Mouse (Mus musculus) forebrain, embryonic 13.5 days (tissue): ENCODE data around the gene Pctp. TPM values are rescaled to one million over a fixed set of nuclear protein-coding genes. Genes with fewer than 3 reads are reported as not detected.

Source experiments
- ATAC-seq: fragments of 200-750 bp; cut with Nextera tagmentation; 2 replicates; pipeline ENCODE4 v1.8.0; 2017
- H3K27ac ChIP-seq: fragments of 300-500 bp; sonication (generic); 2 replicates; pipeline ENCODE4 v1.5.1; 2015; ENCODE audit warnings: inconsistent platforms, mild to moderate bottlenecking, moderate library complexity
- H3K27me3 ChIP-seq: fragments of 300-500 bp; sonication (generic); 2 replicates; pipeline ENCODE4 v1.6.1; 2015; ENCODE audit warnings: mild to moderate bottlenecking, inconsistent platforms
- H3K36me3 ChIP-seq: fragments of 300-500 bp; sonication (generic); 2 replicates; pipeline ENCODE4 v1.6.1; 2015; ENCODE audit warnings: mild to moderate bottlenecking, inconsistent platforms; ENCODE audit not compliant: poor library complexity, severe bottlenecking
- H3K4me1 ChIP-seq: fragments of 300-500 bp; sonication (generic); 2 replicates; pipeline ENCODE4 v1.6.1; 2015; ENCODE audit warnings: inconsistent platforms
- H3K4me2 ChIP-seq: fragments of 300-500 bp; sonication (generic); 2 replicates; pipeline ENCODE4 v1.6.1; 2015; ENCODE audit warnings: inconsistent platforms, mild to moderate bottlenecking, moderate library complexity
- H3K4me3 ChIP-seq: fragments of 300-500 bp; sonication (generic); 2 replicates; pipeline ENCODE4 v1.5.1; 2015; ENCODE audit warnings: mild to moderate bottlenecking, inconsistent platforms
- H3K9ac ChIP-seq: fragments of 300-500 bp; sonication (generic); 2 replicates; pipeline ENCODE4 v1.6.1; 2015; ENCODE audit warnings: mild to moderate bottlenecking, inconsistent platforms
- H3K9me3 ChIP-seq: fragments of 300-500 bp; sonication (generic); replicated peaks from 2 replicates; pipeline ENCODE4 v1.6.1; 2016; ENCODE audit warnings: inconsistent platforms
- WGBS: fragments of 180-500 bp; shearing (Covaris S2); methylation state at CpG from one replicate; pipeline ENCODE4 v1.1.7; 2015; 5-methylcytosine and 5-hydroxymethylcytosine counted together
- polyA plus RNA-seq: library from polyadenylated mRNA; unstranded; fragments of >200 nt; fragmentation: Nextera tagmentation; extraction: Ambion mirVana; gene quantifications from 2 replicates; pipeline ENCODE4 v1.2.1, GENCODE M21; 2015

Pctp gene
- polyA plus RNA-seq, 1 experiment from 2014 or later: 2.6 TPM

DNA sequence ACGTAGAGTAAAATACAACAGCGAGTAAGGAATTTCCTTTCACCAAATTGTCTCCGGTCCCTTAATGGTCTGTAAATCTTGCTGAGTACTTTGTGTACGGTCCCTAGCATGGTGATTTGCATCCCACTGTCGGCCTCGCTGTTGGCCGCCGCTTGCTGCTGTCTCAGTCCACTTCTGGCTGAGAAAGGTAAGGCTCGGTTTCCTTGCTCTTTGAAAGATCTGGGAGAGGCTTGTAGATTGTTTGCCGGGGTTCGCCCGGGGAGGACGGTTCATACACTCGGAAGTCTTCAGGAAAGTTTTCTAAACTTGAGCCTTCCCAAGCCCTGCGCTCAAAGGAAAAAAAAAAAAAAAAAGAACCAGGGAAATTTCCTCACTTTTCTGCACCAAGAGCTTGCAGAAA is 27.9 kb upstream of the Pctp start:
- no peak overlapping the region for H3K27ac ChIP-seq
- ATAC-seq: no peak
- peaks cover 12% of the 10 kb centered on the region for H3K27me3 ChIP-seq
- peak overlapping the region; percentile 57 for H3K4me2 ChIP-seq
- H3K9ac ChIP-seq: peak overlapping the region; percentile 50; the same call in 1 of the 2 replicates
- H3K9me3 ChIP-seq: no peaks in the 10 kb centered on the region
- H3K4me1 ChIP-seq: peaks cover 24% of the 10 kb centered on the region
- no peaks in the 10 kb centered on the region for H3K36me3 ChIP-seq
- 2% methylated on average over 15 of the region's 15 CpGs for WGBS
- peak overlapping the region; percentile 29 for H3K4me3 ChIP-seq

DNA sequence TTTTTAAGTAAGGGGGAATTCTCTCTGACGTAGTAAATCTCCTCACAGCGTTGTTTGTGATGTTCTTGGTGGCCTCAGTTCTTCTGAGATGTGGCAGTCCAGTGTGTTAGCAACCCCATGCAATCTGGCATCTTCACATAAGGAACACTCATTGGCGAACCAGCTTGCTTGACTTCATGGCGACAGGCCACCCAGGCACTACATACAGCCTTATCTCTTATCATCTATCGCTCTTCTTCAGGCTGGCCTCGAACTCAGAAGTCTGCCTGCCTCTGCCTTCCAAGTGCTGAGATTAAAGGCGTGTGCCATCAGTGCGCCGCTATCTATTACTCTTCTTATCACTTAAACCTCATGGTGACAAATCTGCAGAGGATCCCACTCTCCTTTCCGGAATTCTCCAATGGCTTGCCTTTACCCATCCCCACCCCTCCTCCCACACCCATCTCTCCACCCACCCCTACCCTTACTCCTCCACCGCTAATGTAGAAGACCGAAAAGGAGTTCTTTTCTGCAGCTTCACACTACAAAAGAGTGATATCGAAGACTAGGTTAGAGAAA is 27.2 kb upstream of the Pctp start, which contains the start of gene Tmem100:
TSS of gene Tmem100 (plus strand) at position 508 of the 558 bp plus-strand sequence.
- Histone ChIP-seq H3K9me3 (no peaks in the 10 kb centered on the region), H3K27ac (no peak within 1 kb of the TSS), H3K4me1 (peaks cover 24% of the 10 kb centered on the region), H3K9ac (peak within 1 kb of the TSS; percentile 50; the same call in 1 of the 2 replicates), H3K27me3 (peaks cover 12% of the 10 kb centered on the region), H3K4me2 (peak within 1 kb of the TSS; percentile 57), H3K4me3 (peak within 1 kb of the TSS; percentile 29), H3K36me3 (no peaks in the 10 kb centered on the region)
- no peak for ATAC-seq
- WGBS: 59% methylated on average over 13 of the region's 13 CpGs

- peaks cover 12% of the 10 kb centered on the region for H3K27me3 ChIP-seq
- H3K4me2 ChIP-seq: peak overlapping the region; percentile 57
- H3K4me3 ChIP-seq: 0 out of 2 replicates have a peak overlapping the region, but pooled peaks have one; percentile 4
- H3K4me1 ChIP-seq: peaks cover 24% of the 10 kb centered on the region
- WGBS: 31% methylated on average over 10 of the region's 10 CpGs
- no peak overlapping the region for H3K9ac ChIP-seq
- no peak for ATAC-seq
- no peaks in the 10 kb centered on the region for H3K9me3 ChIP-seq
- H3K27ac ChIP-seq: no peak overlapping the region
- no peaks in the 10 kb centered on the region for H3K36me3 ChIP-seq
Measured at GRCm38 (mm10) chr11:90029354-90029753, 26.7 kb upstream of the Pctp start.

GRCm38 (mm10) chr11:90028746-90029145 is 26.1 kb upstream of the Pctp start:
- H3K36me3 ChIP-seq: no peaks in the 10 kb centered on the region
- no peak overlapping the region for H3K4me3 ChIP-seq
- H3K4me1 ChIP-seq: peaks cover 24% of the 10 kb centered on the region
- H3K4me2 ChIP-seq: no peak overlapping the region
- 88% methylated on average over 8 of the region's 8 CpGs for WGBS
- no peaks in the 10 kb centered on the region for H3K9me3 ChIP-seq
- H3K27ac ChIP-seq: no peak overlapping the region
- no peak overlapping the region for H3K9ac ChIP-seq
- no peak for ATAC-seq
- peaks cover 12% of the 10 kb centered on the region for H3K27me3 ChIP-seq

- Histone ChIP-seq H3K4me1 (peaks cover 24% of the 10 kb centered on the region), H3K9ac (no peak overlapping the region), H3K36me3 (no peaks in the 10 kb centered on the region), H3K9me3 (no peaks in the 10 kb centered on the region), H3K4me2 (no peak overlapping the region), H3K27me3 (peaks cover 8% of the 10 kb centered on the region), H3K27ac (no peak overlapping the region), H3K4me3 (no peak overlapping the region)
- ATAC-seq: no peak
- 54% methylated on average over 7 of the region's 7 CpGs for WGBS
Measured at GRCm38 (mm10) chr11:90027216-90027615, 24.5 kb upstream of the Pctp start.

DNA sequence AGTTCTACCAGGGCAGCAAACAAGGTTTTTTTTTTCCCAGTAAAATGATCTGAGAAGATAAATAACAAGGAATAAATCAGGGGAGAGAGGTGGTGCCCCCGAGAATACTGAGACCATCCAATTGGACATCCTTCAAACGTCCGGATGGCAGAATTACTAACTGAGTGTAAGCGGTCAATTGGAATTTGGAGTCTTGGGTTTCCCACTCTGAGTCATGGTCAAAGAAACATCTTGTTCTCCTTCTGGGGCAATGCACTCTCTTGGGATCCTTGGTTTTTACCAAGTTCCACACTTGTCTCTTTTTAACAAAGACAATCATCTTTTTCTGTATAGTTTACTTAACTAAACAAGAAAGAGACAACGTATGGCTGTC is 24.1 kb upstream of the Pctp start:
- no peaks in the 10 kb centered on the region for H3K36me3 ChIP-seq
- WGBS: 65% methylated on average over 5 of the region's 5 CpGs

GRCm38 (mm10) chr11:90025891-90026801 is 23.5 kb upstream of the Pctp start:
- H3K4me1 ChIP-seq: peaks cover 22% of the 10 kb centered on the region
- H3K9ac ChIP-seq: no peak overlapping the region
- no peaks in the 10 kb centered on the region for H3K27me3 ChIP-seq
- no peak overlapping the region for H3K27ac ChIP-seq
- H3K4me2 ChIP-seq: no peak overlapping the region
- no peak for ATAC-seq
- no peaks in the 10 kb centered on the region for H3K36me3 ChIP-seq
- WGBS: 70% methylated on average over 14 of the region's 14 CpGs
- H3K4me3 ChIP-seq: no peak overlapping the region
- no peaks in the 10 kb centered on the region for H3K9me3 ChIP-seq

More for the DNA sequence above, 24.1 kb upstream of the Pctp start:
- Histone ChIP-seq H3K27ac (no peak overlapping the region), H3K4me3 (no peak overlapping the region), H3K4me2 (no peak overlapping the region), H3K27me3 (peaks cover 4% of the 10 kb centered on the region; the same call in 1 of the 2 replicates), H3K9me3 (no peaks in the 10 kb centered on the region), H3K9ac (no peak overlapping the region), H3K4me1 (peaks cover 24% of the 10 kb centered on the region)
- ATAC-seq: no peak

DNA sequence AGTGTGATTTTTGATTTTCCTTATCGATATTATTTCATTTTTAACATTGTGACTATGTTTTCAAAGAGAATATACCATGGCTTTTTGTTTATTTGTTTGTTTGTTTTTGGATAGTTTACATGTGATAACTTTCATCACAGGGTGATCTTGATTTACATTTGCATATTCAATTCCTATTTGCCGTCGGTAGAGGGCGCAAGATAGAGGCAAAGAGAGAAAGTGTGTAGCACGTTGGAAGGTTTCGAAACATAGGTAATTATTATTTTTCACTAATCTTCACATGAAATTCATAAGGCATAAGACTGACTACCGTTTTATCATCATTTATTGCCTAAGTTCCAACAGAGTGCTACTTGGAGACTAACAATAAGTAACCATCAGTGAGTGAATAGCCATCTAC is 16.5 kb upstream of the Pctp start:
- H3K9ac ChIP-seq: no peak overlapping the region
- no peak for ATAC-seq
- H3K36me3 ChIP-seq: no peaks in the 10 kb centered on the region
- H3K4me3 ChIP-seq: no peak overlapping the region
- H3K9me3 ChIP-seq: no peaks in the 10 kb centered on the region
- no peaks in the 10 kb centered on the region for H3K27me3 ChIP-seq
- 17% methylated on average over 7 of the region's 7 CpGs for WGBS
- no peaks in the 10 kb centered on the region for H3K4me1 ChIP-seq
- no peak overlapping the region for H3K27ac ChIP-seq
- no peak overlapping the region for H3K4me2 ChIP-seq

- H3K4me1 ChIP-seq: no peaks in the 10 kb centered on the region
- H3K4me3 ChIP-seq: no peak overlapping the region
- 68% methylated on average over 7 of the region's 7 CpGs for WGBS
- no peaks in the 10 kb centered on the region for H3K36me3 ChIP-seq
- H3K27ac ChIP-seq: no peak overlapping the region
- H3K4me2 ChIP-seq: no peak overlapping the region
- H3K9me3 ChIP-seq: no peaks in the 10 kb centered on the region
- H3K27me3 ChIP-seq: no peaks in the 10 kb centered on the region
- ATAC-seq: no peak
- no peak overlapping the region for H3K9ac ChIP-seq
Measured at GRCm38 (mm10) chr11:90015281-90015680, 12.6 kb upstream of the Pctp start.

- Histone ChIP-seq H3K27me3 (no peaks in the 10 kb centered on the region), H3K9ac (no peak overlapping the region), H3K4me1 (no peaks in the 10 kb centered on the region), H3K4me2 (no peak overlapping the region), H3K27ac (no peak overlapping the region), H3K9me3 (no peaks in the 10 kb centered on the region), H3K4me3 (no peak overlapping the region), H3K36me3 (no peaks in the 10 kb centered on the region)
- 86% methylated on average over 6 of the region's 6 CpGs for WGBS
- ATAC-seq: no peak
Measured at GRCm38 (mm10) chr11:90013657-90014056, 11.0 kb upstream of the Pctp start.

DNA sequence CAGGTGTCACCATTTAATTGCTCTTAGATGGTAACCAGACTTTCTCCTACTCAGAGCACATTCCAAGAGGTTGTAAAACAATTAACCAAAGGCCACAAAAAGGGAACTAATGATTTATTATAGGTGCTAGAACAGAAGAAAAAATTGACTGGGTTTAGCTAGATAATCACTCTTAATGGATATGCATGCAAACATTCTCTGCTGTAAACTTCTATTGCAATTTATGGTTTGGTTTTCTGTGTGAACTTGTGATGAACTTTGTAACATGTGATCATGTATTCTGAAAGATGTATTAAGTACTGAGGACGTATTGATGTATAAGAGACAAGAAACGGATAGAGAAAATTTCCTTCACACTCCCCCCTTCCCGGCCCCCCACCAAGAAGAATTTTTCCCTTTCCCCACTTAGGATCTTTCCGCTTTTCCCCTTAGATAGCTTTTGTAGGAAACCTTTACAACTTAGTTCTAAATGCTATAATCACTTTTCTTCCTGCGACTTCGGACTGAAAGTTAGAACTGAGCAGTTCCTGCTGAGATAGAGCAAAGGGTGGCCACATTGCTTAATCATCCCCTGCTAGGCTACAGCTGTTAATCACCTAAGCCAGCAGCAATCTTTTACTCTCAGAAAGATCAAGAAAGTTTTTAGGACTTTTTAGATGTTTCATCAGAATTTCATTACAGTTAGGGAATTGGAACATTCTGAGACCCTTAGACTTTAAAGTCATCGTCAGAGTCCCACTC is 5.3 kb upstream of the Pctp start:
- no peak for ATAC-seq
- H3K9me3 ChIP-seq: no peaks in the 10 kb centered on the region
- WGBS: 31% methylated on average over 7 of the region's 7 CpGs
- H3K27me3 ChIP-seq: no peaks in the 10 kb centered on the region
- no peak overlapping the region for H3K4me3 ChIP-seq
- H3K9ac ChIP-seq: no peak overlapping the region
- no peak overlapping the region for H3K27ac ChIP-seq
- no peak overlapping the region for H3K4me2 ChIP-seq
- peaks cover 2% of the 10 kb centered on the region; the same call in 1 of the 2 replicates for H3K4me1 ChIP-seq
- no peaks in the 10 kb centered on the region for H3K36me3 ChIP-seq

GRCm38 (mm10) chr11:90006111-90006510 is 3.4 kb upstream of the Pctp start:
- Histone ChIP-seq H3K4me2 (no peak overlapping the region), H3K4me3 (no peak overlapping the region), H3K36me3 (no peaks in the 10 kb centered on the region), H3K9ac (no peak overlapping the region), H3K9me3 (no peaks in the 10 kb centered on the region), H3K27me3 (no peaks in the 10 kb centered on the region), H3K27ac (no peak overlapping the region), H3K4me1 (peaks cover 10% of the 10 kb centered on the region)
- WGBS: 82% methylated on average over 4 of the region's 4 CpGs
- ATAC-seq: no peak
